Mouse (Mus musculus): ENCODE results near the gene Galnt16.

Gene Galnt16

DNA sequence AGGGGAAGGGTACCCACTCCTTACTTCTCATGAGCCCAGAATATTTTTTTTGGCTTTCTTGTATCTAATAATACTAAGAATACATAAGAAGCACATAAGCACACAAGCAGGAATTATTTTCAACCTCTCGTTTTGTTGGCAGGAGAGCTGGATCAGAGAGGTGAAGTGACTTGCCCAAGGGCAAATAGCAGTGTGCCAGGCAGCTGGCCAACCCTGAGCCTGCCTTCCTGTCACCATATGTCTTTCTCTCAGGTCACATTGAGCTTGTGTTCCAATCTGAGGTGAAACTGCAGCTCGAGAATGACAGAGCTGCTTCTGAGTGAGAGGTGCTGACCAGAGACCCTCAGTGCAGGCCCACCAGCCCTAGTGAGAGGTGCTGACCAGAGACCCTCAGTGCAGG, 15.8 kb downstream of the Galnt16 start:
- DNase-seq, result peak; percentile 60

DNA sequence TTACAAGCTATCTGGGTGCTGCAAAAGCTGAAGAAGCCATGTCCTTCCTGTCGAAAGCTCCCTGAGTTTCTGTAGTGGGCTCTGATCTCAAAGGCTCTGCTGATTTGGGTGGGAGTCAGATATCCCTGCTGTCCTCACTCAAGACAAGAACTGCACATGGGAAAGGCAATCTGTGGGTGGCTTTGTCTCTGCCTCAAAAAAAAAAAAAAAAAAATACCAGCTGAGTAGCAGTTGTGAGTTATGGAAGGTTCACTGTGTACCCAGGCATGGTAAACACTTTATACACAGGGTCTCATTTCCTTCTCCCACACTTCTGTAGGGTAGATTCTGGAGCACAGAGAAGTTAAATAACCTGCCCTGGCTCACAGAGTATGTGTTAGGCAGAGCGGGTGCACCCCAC, 19.2 kb downstream of the Galnt16 start:
- DNase-seq, result no peak

DNA sequence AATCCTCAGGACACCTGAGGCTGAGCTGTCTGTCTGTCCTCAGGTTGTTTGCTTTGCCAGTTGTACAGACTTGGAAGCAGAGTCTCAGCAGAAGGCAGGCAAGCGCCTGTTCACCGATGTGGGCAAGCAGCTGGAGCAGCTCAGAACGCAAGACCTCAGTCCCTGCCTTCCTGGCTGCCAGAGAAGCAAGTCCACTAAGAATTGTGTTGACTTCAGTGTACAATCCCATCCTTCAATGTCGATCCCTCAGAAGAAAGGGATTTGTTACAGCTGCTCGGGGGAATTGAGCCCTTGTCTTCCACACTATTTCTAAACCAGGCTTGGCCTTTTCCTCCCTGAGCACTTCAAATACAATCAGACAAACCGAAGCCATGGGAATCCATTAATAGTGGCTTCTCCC, 20.2 kb downstream of the Galnt16 start:
- DNase-seq, result no peak

DNA sequence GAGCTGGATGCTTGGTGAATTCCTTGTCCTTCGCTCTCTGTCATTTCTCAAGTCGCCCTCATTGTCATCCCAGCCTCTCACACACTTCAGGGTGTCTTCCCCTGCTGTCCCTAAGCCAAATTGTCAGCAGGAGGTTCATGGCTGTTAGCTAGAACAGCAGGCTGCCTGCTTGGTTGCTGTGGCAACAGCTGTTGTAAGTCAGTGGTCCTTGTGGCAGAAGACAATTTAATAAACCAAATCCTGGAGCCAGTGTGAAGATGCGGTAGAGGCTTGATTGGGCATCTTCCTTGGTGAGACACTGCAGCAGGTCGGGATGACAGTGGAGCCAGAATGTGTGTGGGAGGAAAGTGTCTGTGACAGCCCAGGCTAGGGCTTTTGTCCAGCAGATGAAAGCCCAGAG, 27.2 kb downstream of the Galnt16 start:
- DNase-seq, result peak; percentile 36 to 41

DNA sequence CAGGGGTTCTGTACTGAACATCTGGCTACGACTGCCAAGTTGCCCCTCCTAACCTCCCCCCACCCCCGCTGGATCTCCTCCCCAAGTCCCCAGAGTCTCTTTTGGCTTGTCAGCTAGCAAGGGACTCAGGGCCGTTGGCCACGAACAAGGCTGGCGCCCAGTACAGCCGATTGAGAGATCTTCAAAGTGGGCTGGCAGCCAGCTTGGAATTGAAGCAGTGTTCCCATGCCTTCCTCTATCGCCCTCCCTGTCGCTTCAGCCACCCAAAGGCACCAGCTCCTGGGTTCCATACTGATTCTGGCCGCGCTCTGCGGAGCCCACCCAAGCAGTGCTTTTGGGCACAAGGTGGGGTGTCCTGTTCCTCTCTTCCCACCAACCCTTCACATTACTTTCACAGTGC, 31.6 kb downstream of the Galnt16 start:
- DNase-seq, result peak; percentile 36 to 38

DNA sequence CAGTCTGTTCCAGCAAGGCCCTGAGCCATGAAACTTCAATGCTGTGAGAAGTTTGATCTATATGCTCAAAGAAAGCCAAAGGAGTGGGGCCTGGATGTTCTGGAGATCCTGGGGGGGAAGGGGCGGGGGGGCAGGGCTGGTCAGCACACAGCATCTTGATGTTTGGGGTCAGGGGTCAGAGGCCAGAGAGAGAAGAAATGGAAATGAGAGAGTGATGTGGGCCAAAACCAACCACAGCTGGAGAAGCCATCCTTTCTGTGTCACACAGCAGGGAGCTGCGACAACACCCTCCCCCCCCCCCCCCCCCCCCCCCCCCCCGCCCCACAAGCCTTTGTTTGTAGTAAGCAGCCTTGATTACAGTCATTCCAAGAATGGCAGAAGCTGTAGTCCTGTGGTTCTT, 35.1 kb downstream of the Galnt16 start:
- no peak for DNase-seq

DNA sequence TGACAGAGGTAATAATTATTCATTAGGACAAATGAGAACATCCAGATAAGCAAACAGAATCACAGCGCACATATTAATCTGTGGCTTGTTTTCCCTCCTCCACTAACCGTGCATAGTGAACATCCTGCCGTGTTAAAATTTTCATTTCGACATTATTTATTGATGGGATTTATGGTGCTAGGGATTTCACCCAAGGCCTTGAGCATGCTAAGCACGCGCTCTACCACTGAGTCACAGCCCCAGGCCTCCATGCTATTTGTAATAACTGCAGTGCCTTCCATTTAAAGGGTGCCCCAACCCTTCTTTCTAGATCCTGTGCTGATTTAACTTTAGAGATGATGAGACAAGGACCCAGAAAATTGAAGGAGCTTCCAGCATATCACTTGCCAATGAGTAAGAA, 36.2 kb downstream of the Galnt16 start:
- DNase-seq, result no peak

DNA sequence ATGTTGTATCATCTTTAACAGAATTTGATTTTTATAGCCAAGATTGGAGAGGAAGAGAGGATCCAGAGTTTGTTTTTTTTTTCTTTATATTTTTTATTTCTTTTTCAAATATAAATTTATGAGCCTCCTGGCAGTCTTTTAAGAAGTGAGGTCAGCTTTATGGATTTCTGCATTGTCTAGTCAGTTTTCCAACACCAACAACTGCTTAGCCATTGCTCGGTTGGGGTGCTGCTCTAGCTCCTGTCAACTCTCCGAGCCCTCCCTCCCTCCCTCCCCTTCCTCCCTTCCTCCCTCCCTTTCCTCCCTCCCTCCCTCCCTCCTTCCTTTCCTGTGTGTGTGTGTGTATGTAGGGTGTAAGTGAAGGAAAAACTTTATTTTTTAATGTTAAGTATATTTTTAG, 43.8 kb downstream of the Galnt16 start:
- DNase-seq, result no peak

DNA sequence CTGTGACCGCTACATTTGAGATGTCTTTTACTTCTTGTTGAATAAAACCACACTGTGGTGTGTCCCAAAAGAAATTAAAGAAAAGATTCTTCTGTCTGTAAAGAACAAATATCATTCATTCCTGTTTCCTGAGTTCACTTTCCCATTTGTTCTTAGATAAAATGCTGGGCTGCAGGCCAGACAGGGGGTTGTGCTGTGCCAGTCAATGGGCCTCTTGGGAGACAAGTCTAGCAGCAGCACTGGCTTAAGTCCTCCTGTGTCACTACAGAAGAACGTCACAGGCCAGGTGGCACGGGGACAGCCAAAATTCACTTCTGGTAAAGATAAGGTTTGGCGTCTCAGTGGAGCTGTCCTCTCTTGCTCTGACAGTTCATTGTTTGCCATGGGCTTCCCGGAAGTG, 44.7 kb downstream of the Galnt16 start:
- no peak for DNase-seq

DNA sequence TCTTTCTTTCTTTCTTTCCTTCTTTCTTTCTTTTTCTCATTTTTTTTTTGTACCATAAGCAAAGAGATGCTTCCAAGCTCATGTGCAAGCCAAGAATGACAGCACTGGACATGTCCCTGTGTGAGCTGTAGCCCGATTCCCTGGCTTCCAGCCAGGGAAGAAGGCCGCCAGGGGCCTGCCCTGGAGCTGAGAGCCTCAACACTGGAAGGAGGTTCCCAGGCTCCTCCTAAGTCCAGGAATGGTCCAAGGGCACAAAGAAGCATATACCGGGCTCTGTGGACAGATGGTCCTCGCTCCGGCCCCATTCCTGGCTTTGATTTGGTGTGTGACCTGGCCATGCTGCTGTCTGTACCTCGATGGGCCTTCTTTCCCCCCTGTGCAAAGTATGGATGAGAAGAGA, 46.9 kb downstream of the Galnt16 start:
- DNase-seq, result peak; percentile 41 to 53

DNA sequence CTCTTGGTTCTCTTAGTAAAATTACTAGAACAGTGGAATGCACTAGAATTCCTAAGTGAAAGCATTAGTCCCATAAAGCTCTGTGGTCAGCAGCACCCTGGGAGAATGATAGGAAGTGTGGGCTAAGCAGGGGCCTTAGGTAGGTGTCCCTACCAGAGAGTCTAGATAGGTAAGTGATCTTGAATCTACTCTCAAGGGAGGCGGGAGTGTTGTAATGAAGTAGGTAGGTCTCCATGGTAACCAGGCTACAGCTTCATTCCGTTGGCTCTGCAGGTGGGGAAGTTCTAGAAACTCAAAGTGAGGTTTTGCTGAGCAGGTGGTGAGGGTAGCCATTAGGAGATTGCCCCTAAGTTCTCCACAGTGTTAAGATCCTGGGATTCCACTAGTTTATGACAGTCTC, 47.7 kb downstream of the Galnt16 start:
- no peak for DNase-seq

DNA sequence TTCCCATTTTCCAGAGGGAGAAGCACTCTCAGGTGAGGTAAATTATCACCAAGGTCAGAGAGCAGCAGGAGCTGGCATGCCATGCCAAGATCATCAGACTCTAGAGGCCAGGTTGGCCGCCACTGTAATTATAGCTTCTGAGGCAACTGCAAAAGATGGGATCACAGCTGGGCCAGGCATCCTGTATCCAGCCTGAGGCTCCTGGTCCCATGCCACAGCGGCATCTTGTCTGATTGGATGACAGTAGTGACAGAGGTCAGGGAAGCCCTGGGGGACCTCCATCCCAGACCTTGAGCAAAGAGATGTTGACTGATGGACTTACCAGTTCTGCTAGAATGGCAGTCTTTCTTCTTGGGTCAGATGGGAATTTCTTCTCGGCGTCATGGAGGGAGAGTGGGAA, 48.4 kb downstream of the Galnt16 start:
- DNase-seq, result peak in 1 of 2 experiments; percentile 12

DNA sequence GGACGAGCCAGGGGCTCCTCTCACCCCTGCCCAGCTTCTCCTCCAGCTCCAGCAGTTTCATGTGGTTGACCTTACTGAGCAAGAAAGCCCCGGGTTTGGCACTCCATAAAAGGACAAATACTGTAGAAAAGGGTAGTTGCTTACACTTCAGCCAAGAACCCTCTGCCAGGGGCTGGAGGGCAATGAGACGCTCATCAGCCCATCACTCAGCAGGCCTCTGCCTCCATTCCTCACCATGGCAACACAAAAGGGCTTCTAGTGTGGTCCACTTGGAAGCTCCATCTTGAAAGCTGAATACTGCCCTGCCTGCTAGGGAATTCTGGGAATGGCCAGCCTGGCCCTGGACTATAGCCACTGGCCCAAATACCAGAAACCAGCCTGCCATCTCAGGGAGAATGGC, 49.3 kb downstream of the Galnt16 start:
- peak; percentile 14 to 16 for DNase-seq

DNA sequence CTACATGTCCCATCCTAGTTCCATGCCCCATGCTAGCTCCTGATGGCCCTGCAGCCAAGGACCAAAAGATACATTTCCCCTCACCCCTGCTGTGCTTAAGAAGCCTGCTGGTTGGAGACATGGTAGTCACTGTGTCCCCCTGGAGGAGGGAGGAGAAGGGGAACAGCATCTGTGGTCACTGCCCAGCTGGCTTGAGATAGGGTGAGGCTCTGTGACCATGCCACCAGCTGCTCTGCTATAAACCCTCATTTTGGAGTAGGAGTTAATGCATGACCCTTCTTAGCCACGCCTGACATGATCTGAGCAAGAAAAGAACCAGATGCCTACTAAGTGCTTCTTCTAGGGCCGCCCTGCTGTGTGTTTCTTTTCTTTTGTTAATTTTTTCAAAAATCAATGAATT, 51.5 kb downstream of the Galnt16 start:
- no peak for DNase-seq

DNA sequence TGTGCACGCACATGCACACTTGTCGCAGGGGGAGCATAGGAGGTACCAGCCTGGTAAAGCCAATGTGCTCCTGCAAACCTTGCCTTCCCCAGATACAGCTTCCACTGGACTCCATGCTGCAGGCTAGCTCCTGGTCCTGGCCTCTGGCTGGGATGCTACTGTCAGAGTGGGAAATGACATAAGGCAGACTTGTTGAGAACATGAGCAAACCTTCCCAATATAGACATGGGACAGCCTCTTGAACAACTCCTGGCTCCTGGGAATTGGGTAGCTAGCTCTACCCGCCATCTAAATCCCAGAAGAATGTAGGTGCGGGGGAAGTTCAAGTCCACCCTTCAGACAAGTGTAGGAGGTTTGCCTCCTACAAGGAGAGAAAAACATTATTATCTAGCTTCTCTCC, 56.2 kb downstream of the Galnt16 start:
- no peak for DNase-seq

DNA sequence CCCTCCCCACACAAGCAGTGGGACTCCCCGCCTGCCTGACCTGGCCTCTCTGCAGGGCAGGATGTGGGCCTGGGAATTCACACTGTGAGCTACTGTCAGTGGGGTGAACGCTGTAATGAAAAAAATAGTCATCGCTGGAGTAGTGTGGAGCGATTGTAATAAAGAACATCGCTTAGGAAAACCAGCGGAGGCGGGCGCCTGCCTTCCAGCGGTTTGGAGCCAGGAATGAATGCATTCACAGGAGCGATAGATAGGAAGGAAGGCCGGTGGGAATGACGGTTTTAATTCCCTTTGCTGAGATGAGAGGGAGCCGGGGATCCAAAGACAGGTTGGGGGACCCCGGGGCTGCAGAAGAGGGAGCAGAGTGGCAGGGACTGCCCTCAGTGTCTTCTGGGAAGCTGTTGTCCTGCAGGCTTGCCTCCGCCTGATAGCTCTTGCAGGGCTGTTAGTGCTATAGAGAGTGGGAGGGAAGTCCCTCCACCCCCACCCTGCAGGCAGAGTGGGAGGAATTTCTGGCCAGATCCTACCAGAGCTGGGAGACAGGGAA, 56.8 kb downstream of the Galnt16 start:
- no peak for DNase-seq

DNA sequence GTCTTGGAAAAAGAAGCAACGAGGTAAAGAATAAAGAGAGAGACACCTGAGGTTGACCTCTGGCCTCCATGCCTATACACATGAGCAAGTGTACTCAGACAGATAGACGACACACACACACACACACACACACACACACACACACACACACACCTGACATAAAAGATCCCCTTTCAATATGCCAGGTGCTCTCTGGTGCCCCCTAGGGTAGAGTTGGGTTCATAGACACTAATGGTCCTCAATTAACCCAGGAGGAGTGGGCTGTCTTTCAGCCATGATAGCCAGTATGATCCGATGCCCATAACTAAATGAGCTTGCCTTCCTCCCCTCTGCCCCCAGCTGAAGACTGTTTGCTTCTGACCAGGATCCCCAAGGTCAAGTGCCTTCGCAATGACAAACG, 59.0 kb downstream of the Galnt16 start:
- peak; percentile 55 to 63 for DNase-seq

DNA sequence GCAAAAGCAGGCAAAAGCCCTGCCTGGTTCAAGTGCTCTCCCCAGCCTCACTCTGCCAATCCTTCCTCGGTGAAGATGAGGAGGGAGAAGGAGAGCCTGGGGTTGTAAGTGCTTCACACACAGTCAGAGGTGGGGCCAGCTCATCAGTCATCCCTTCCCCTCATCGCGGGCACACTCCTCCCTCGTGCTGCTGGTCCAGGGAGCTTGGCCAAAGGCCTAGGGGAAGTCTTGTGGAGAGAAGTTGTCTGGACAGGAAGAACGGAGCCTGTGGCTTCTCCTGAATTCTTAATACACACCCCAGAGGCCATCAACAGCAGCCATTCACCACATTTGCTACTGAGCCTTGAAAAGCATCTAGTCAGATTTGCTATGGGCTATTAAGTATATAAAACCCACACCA, 63.3 kb downstream of the Galnt16 start:
- peak in 1 of 2 experiments; percentile 12 for DNase-seq

DNA sequence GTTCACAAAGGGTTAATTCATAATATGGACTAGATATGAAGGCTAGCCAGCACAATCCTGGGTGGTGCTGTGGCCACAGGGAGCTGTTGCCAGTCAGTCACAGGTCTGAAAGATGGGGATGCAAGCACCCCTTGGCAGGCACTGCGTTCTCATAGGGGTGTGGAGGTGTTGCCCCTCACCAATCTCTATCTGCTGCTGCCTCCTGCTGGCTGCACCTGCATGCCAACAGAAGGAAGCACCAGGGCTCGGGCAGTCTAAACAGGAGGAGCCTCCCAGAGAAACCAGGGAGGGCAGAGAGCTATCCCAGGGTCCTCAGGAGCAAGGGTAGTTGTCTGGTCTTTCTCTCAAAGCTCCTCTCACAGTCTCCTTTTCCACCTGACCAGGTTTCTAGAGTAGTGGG, 66.9 kb downstream of the Galnt16 start:
- peak; percentile 17 to 22 for DNase-seq

DNA sequence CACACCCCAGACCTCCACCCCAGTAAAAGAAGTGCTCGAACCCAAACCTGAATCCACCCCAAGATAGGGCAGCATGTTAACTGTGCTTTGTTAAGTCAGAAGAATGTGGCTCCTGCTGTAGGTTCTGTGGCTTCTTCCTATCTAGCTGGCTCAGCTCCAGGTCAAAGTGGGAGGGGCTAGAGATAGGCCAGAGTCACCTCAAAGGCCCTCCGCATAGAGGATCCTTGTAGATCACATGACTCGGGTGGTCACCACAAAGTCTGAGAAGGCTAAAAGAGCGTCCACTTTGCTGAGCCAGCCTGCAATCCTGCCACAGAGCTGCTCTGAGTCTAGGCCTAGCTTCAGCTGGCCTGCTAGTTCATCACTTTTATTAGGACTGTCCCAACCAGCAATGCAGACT, 76.1 kb downstream of the Galnt16 start:
- no peak for DNase-seq

DNA sequence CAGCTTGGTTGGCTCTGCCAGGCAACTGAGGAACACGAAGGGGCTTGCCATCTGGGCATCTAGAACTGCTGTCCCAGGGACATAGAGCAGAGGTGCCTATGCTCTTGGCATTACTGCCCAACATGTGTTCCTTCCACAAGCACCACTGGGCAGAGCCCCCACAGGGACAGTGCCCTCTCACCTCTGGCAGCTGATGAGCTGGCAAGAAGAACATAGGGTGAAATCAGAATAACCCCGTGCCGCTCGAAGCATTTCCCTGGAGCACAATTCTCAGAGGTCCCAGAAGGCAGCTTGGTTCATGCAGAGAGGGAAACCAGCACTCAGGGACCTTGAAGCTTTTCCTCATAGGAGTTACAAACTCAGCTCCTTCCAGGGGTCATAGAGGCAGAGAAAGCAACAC, 76.7 kb downstream of the Galnt16 start:
- no peak for DNase-seq

DNA sequence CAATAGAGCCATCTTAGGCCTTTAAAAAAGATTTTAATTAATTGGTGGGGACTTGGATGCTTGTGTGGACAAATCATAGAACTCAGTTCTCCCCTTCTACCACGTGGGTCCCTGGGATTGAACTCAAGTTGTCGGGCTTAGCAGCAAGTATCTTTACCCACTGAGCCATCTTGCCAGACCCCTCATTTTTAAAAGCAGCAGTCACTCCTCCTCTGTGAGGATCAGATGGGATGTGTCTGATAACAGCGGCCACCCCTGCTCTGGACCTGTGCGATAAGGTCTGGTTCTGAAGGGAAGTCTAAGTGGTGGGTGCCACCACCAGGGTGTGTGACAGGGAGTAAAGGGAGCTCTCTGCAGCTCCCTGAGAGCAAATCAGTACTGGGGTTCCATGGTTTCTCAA, 77.5 kb downstream of the Galnt16 start:
- no peak for DNase-seq

DNA sequence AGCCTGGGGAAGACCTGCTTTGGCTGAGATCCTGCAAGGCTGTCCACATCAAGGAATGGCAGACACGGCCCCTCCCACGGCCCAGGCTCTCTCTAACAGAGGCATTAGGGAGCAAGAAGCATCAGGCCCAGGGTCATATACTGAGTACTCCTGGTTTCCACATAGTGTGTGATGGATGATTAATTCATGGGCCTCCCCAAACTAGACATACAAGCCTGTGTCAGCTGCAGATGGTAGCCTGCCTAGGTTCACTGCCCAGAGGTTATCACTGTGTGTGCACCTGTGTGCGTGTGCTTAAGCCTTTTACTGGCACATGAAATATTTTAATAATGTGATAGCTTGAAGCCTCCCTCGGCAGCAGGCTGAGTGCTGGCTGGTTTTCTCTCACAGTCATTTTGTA, 77.9 kb downstream of the Galnt16 start:
- no peak for DNase-seq

DNA sequence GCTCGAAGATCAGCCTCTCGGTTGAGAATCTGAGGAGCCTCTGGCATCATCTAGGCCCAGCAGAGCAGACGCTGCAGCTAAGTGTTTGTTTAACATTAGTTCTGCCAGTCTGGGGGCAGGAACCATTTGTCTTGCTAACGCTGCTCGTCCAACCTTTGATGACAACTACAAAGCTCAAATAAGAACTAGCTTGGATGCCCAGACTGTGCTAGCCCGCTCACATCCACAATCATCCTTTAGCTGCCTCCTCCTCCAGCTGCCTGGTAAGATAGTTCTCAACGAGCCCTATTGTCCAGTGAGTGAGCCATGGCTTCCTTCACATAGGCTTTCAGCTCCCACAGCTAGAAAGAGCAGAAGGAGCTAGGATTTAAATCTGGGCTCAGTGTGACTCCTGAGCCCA, 80.2 kb downstream of the Galnt16 start:
- no peak for DNase-seq

DNA sequence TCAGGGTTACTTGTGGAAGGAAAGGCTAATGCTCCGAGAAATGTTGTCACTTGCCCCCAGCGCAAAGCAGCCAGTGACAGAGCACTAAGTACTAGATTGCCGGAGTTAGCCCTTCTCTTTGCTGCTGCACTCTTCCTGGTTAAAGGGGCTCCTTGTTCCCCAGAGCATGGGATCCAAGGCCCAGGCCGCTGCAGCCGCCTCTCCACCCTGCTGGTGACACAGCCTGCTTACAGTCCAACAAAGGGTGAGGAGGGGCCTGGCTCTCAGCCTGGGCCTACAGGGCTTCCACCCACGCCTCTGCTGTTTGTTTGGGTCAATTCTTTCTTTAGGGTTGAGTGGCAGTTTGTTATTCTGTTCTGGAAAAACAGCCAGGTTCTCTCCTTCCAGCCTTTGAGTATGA, 80.7 kb downstream of the Galnt16 start:
- peak; percentile 30 to 45 for DNase-seq

All from cerebellum, adult 18-20 months (tissue).